Mouse (Mus musculus) cerebellum, postnatal 36 days (tissue): ENCODE results near the gene Gm17545.
"Not testable (repeated sequence)": the region's sequence is repeated elsewhere in the genome, so short reads cannot be mapped to it uniquely, and the experiment has no call there.

Experiments
- DNase-seq, 2 experiments: peaks; one replicate each; pipeline ENCODE4 v3.0.0; 2021 to 2022; ENCODE audit warnings: mixed read lengths in 2 of 2

The Gm17545 gene

DNA sequence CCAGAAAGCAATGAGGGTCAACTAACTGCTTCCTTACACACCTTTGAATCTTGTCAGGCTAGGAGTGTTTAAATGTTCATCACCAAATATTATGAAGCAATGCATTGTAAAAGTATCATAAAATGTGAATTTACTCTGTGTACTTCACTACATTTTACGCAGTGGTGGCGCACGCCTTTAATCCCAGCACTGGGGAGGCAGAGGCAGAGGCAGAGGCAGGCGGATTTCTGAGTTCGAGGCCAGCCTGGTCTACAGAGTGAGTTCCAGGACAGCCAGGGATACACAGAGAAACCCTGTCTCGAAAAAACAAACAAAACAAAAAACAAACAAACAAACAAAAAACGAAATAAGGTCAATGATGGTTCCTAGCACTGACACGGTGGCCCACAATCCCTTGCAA is at the start of gene Gm17545:
Gene Gm17545 (plus strand): TSS at position 301 of the 400 bp plus-strand sequence.
- not testable (repeated sequence) for DNase-seq

DNA sequence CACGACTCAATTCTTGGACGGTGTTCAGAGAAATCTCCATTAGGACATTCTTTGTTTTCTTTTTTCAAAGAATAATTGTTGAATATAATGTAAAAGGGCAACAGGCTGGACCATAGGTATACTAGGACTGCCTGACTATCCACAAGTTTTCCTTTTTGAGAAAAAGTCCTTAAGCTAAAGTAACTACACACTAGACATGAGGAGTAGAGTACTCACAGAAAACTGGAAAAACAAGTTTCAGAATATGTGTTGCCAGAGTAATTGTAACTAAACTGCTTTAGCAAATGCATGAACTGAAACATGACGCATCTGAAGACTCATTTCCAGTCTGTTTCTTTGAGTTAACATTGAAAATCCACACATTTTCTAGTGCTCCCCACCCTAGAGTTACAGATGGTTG is 48.7 kb upstream of the Gm17545 start:
- no peak for DNase-seq

DNA sequence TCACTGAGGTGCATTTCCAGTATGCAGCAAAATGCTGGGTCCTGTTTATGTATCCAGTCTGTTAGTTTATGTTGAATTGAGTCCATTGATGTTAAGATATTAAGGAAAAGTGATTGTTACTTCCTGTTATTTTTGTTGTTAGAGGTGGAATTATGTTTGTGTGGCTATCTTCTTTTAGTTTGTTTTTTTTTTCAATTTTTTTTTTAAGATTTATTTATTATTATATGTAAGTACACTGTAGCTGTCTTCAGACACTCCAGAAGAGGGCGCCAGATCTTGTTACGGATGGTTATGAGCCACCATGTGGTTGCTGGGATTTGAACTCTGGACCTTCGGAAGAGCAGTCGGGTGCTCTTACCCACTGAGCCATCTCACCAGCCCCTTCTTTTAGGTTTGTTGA is 46.5 kb upstream of the Gm17545 start:
- not testable (repeated sequence) for DNase-seq

DNA sequence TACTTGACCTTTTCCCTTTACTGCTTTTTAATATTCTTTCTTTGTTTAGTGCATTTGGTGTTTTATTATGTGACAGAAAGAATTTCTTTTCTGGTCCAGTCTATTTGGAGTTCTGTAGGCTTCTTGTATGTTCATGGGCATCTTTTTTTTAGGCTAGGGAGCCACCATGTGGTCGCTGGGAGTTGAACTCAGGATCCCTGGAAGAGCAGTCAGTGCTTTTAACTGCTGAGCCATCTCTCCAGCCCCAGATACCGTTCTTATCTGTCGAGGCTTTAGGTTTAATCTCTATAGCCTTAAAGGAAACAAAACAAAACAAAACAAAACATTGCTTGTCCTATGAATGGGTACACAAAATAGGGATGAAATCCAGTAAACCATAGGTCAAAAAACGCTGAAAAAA is 45.7 kb upstream of the Gm17545 start:
- DNase-seq: not testable (repeated sequence)

DNA sequence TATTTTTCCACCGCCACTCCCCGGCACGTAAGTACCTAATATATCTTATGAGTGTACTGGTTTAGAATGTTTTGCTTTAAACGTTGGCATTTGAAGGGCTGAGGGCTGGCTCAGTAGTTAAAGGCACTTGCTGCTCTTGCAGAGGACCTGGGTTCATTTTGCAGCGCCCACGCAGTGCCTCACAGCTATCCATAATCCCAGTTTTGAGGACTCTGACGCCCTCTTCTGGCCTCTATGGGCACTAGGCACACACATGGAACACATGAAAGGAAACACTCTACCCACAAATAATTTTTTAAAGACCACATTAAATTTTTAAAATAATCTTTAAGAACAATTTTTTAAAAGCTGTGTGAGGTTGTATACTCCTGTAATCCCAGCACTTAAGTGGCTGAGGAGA is 44.6 kb upstream of the Gm17545 start:
- no peak for DNase-seq

DNA sequence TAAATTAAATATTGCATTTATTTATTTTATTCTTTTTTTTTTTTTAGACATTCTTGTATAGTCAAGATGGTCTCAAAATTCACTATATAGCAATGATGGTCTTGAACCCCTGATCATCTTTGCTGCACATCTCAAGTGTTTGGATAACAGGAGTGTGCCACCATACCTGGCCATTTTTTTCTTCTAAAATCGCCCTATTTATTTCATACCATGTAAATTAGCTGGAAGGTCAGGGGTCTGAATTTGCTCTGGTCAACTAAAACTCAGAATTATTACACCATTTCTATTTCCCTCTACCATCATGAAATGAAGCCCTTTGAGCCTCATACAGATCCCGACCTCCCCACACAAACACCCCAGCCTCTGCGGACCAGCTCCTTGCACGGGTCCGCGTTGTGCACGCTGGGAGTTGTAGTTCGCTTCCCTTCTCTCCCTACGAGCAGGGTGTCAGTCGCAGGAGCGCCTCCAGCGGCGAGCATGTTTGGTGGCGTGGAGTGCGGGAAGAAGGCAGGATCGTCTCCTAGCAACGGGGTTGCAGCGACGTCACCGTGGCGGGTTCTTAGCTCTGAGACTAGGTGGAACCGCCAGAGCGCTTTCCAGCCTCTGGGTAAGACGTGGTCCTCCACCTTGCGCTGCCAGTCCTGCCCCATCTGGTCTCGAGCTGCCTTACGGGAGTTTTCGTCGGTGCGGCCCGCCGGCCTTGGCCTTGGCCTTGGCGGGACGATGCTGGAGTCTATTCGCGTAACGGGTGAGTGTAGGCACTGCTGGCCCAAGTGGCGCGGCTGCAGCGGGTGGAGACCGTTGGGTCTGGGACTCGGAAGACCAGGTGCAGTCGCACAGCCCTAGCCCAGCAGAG is 42.9 kb upstream of the Gm17545 start, which contains the start of gene 9530077C05Rik:
Gene 9530077C05Rik (plus strand): TSS at position 512 of the 856 bp plus-strand sequence.
- DNase-seq: peak; percentile 98

DNA sequence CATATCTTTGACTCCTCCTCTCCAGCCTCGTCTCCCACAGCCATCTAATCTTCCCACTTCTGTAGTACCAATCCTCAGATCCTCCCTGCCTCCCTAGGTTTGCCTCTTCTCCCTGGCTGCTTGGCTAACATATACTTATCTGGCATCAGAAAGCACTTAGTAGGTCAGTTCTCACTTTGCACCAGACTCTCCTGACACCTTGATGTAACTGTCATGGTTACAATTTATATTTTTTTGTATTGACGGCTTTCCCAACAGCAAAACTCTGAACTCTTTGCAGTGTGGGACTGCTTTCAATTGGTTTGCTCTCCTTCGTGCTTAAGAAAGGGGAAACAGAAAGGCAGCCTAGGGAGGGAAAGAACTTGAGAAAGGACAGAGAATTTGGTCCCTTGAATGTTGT is 37.9 kb upstream of the Gm17545 start:
- DNase-seq: no peak

DNA sequence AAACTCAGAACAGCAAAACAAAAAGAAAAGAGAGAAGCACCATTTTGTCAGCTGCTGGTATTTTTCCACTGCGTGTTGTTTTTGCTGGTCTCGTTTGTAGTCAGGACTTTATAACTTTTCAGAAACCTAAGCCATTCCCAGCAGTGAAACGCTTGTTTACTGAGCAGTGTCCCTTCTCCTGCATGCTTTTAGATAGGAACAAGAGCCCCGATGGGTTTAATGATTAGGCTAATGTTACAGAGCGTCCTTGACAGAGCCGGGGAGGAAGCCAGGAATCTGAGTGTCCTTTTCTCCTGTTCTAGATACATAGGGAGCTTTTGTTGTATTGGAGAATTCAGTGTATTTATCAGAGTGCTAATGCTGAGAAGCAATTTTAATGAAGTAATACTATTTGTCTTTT is 36.5 kb upstream of the Gm17545 start:
- DNase-seq: no peak

DNA sequence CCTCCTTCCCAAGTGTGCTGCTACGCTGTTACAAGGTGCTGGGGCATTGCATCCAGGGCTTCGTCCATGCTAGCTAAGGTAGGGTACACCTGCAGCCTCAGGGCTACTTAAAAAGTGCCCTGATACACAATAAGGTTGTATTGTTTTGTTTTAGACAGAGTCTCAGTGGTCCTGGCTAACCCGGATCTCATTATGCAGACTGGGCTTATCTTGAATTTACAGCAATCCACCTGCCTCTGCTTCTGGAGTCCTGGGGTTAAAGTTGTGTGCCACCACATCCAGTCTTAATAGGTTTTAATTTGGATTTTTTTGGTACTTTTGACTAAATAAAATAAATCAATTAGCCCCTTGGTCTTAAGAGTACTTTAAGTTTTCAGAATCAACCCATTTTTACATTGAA is 34.2 kb upstream of the Gm17545 start:
- no peak for DNase-seq

DNA sequence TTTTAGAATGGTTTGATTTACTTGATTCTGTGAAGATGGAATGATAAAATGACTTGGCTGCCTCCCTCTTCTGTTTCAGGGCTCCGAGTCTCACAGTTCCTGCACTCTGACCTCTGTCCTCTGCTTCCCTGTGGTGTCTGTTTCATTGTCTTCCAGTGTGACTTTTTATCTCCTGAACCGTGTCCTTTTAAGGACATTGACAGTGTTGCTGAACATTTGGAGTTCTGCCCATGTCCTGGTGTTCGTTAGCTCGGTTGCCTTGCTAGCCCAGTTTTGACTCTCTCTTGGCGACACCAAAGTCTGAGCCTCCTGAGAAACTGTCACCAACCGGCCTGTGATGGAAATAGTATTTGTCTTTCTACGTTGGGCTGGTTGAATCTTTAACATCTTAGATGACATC is 33.6 kb upstream of the Gm17545 start:
- no peak for DNase-seq

DNA sequence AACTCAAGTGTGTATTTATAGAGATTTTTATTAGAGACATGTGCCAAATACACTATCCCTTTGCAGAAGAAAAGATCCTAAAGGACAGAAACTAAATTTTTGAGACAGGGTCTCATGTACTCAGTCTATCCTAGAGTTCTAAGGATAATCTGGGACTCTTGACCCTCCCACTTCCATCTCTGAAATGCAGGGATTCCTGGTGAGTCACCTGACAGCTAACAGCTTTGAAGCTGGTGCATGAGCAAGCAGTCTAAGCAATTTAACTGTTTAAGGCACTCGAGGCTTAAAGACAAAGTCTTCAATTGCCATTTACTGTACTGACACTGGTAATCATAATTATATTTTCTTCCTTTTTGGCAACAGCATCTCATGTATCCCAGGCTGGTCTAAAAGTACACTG is 31.5 kb upstream of the Gm17545 start:
- no peak for DNase-seq

DNA sequence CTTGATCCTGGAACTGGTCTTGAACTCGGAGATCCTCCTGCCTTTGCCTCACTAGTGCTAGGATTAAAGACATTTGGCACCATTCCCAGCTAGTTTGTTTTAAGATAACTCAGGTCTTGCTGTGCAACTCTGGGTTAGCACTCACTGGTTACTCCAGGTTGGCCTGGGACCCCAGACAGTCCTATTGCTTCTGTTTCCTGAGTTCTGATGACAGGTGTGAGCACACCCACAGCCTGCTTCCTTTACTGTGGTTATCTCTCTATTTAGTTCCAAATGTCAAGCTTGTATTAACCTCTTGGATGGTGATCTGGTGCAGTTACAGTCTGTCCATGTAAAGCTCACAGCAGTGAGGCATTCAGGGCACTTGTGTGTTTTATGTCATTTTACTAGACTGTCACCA is 30.6 kb upstream of the Gm17545 start:
- no peak for DNase-seq

DNA sequence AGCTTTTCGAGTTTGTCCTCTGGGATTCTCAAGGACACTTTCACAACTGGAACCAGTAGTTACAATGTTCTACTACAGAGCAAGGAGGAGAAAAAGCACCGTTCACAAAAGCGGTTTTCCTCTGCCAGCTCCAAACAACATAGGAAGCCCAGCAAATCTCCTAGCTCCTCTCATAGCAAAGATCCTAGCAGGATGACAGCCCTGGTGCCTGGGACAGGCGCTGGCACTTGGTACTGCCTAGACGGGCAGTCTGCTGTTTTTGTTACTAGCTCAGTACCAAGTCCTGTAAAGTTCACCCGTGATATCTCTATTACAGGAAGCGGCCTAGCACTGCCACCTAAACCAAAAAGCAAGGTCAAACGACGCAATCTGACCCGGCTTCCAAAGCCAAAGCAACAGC is 29.9 kb upstream of the Gm17545 start:
- no peak for DNase-seq

DNA sequence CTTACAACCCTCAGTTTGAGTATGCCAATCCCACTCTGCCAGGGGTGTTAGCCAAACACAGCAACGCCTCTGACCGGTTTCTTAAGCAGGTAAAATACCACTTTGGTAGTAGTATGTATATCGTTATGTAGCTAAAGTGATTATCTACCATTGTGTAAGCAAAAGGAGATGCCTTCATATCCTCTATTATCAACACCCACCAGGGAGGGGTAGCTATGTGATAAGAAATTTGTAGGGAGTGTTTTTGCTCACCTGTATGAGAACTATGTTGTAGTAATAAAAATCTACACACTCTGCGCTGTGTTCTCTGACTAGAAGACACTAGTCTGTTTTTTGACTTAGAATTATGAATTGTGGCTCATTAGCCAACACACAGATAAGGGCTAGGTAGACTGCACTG is 29.4 kb upstream of the Gm17545 start:
- no peak for DNase-seq

DNA sequence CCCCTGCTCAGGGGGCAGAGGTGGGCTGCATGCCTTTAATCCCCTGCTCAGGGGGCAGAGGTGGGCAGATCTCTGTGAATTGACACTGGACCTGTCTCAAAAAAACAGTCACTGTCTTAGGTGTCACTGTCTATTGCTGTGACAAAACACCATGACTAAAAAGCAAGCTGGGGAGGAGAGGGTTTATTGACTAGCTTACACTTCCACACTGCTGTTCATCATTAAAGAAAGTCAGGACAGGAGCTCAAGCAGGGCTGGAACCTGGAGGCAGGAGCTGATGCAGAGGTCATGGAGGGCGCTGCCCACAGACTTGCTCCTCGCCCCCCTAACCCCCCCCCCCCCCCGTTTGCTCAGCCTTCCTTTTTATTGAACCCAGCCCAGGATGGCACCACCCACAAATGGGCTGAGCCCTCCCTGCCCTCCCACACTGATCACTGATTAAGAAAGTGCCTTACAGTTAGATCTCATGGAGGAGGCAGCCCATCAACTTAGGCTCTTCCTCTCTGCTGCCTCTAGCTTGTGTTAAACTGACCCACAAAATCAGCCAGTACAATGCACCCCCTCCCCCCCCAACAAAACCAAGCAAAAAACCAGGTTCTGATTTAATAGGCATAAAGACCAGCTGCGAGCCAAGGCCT is 25.9 kb upstream of the Gm17545 start:
- DNase-seq: no peak

DNA sequence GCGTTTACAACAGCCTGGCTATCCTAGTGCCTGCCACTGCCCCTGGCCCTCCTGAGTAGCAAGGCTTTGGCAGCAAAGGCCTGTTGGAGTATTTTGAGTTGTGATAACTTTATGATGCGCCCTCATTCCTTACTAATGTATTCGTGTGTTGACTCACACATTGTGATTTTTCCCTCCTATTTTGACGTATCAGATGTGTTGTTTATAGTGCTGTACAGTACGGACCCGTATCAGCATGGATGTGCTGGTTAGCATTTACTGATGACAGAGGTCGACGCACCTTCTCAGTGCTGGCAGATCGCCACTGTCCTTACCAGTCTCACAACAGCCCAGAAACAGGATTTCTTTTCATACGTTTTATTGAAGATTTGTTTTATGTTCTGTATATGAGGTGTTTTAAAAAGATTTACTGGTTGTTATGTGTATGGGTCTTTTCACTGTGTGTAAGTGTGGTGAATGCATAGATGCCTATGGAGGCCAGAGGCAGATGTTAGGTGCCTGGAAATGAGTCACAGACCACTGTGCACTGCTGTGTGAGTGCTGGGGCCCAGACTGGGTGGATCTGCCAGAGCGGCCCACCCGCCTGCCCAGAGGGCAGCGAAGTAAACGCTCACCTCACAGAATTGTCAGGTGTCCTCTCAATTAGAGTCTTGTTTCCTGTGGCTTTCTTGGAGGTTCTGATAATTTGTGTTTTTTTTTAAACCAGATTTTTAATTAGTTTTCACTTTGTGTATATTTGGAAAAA is 25.3 kb upstream of the Gm17545 start:
- DNase-seq: no peak

DNA sequence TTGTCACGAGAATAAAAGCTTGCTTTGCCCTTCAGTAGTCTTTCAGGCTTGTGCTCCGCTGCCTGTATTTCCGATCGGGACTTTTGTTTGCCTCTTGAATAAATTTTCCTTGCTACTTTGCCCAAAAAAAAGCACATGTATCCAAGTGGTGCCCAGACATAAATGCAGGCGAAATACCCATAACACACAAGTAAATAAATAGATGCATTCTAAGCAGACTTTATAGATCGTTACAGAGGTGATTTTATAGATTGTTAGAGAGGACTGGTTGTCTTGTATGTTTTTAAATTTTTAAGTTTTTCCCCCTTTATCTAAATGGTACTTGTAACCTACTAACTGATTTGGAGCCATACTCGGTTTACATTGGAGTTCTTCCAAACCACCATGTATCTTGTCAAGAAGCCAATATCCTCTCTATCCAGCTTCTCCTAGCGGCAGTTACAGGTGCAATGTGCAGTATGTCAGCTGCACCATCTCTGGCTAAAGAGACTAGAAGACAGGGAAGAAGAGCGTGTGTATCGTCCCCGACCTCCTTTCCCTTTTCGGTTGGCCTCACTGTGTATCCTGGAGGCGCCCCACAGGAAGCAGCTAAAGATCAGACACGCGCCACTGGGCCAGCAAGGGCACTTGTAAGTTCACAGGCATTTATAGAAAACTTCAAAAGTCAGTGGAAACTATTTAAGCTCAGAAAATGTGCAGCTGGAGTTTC is 24.4 kb upstream of the Gm17545 start:
- peak in 1 of 2 experiments; percentile 32 for DNase-seq

DNA sequence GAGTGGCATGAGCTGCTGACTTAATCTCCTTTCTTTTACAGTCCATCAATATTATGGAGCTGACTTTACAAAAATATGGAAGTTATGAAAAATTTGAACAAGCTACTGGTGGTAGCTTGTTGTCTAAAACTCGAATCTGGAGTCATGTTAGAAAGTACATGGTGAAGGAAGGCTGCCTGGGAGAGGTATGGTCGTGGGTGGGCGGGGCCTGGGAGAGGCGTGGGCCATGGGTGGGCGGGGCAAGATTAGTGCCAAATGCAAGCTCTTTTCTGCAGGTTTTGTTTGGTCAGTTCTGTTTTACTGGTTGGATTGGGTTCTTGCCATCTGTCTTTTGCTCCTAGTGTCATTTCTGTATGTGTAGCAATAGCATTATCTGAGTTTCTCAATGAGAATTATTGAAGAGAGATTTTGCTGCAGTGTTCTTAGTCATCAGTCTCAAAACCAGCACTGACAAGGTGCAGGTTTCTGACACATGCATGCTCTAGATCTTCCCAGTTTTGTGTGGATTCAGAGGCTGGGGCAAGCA is 23.7 kb upstream of the Gm17545 start:
- DNase-seq: no peak

DNA sequence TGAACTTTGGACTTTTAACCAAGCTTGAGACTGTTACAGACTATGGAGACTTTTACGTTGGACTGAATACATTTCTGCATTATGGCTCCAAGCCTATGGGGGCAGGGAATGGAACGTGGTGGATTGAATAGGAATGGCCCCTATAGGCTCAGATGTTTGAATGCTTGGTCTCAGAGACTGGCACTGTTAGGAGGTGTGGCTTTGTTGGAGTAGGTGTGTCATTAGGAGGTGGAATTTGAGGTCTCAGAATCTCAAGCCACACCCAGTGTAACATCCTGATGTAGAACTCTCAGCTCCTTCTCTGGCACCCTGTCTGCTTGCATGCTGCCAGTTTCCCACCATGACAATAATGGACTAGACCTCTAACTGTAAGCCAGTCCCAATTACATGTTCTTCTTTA is 20.9 kb upstream of the Gm17545 start:
- DNase-seq: no peak

DNA sequence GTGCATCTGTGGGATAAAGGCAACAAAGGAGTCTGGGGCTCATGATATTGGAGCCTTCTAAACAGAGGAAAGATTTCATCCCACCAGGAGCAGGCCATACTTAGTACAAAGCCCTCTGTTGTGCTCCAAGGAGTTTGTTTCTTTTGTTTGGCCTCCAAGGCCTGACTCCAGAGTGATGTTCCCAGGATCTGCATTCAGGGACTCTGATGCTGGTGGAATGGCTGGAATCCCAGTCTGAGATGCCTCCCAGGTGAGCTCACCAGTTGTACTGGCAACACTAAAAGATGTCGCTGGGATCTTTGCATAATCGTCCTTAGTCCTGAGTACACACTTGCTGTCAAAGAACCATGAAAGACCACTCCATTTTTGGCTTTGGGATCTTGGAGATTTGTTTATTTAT is 20.0 kb upstream of the Gm17545 start:
- no peak for DNase-seq

DNA sequence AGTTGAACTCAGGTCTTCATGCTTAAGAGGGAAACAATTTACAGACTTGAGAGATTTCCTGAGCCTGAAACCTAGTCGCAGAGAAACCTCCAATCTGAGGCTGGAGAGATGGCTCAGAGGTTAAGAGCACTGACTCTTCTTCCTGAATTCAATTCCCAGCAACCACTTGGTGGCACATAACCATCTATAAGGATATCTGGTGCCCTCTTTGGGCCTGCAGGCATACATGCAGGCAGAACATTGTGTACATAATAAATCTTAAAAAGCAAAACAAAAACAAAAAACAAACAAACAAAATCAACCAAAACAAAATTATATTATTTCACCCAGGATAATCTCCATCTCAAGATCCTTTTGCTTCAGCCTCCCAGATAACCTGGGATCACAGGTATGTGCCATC is 15.3 kb upstream of the Gm17545 start:
- no peak for DNase-seq

DNA sequence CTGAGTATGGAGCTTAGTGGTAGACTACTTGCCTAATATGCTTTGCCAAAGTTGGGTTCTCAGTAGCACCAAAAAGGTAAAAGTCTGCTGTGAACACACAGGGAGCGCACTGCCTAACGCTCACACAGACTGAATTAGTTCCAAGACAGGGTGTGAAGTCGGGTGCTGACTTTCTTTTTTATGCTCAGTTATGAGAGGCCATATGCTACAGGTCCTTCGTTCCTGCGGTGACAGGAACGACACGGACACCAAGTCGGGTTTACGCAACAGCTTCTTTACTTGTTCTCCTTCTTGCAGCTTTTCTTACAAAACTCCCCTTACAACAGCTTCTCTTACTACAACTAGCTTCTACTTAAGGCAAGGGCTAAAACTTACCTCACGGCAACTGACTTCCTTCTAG is 10.9 kb upstream of the Gm17545 start:
- DNase-seq: no peak

DNA sequence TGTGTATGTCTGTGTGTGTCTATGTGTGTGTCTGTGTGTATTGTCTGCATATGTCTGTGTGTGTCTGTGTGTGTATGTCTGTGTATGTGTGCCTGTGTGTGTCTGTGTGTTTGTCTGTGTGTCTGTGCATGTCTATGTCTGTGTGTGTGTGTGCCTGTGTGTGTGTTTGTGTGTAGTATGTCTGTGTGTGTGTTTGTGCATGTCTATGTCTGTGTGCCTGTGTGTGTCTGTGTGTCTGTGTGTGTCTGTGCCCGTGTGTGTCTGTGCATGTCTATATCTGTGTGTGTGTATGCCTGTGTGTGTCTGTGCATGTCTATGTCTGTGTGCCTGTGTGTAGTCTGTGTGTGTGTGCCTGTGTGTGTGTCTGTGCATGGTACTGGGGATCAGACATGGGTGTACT is 9.0 kb upstream of the Gm17545 start:
- no peak for DNase-seq
